Mouse (Mus musculus): ENCODE data around the gene Gpt2. TPM values are rescaled to one million over a fixed set of nuclear protein-coding genes. Genes with fewer than 3 reads are reported as not detected.

Gene Gpt2
- polyA plus RNA-seq, 1 experiment from 2014 or later, result 25.7 TPM

DNA sequence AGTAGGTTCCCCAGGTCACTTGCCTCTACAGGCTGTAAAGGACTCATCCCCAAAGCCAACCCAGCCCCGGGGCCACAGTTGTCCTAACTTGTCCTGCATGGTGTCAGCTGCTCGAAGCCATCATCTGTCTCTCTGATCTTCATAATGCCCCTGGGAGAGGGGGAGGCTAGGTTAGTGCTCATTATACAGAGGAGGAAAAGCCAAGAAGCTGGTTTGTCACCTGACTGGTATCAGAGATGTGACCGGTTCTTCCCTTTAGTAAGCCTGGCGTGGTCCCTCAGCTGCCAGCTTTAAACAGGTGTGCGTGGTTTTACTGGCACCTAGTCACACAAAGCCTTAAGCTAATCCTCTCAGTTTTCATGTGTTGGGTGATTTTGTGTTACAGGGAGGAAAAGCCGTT, 12.3 kb downstream of the Gpt2 start:
- 88% methylated on average over 6 of the region's 6 CpGs for WGBS
- DNase-seq (ENCODE audit: low spot score), result no peak
- Histone ChIP-seq H3K36me3 (ENCODE audit: control insufficient read depth, insufficient read depth, low read length) (peaks cover 4% of the 10 kb centered on the region; the same call in 1 of the 2 replicates), H3K4me3 (ENCODE audit: low read depth, low read length) (no peak overlapping the region), H3K27me3 (replicated peaks; ENCODE audit: control insufficient read depth, insufficient read depth, low read length) (no peaks in the 10 kb centered on the region), H3K4me1 (replicated peaks; ENCODE audit: control insufficient read depth, insufficient read depth, low read length) (no peaks in the 10 kb centered on the region), H3K9ac (ENCODE audit: low read depth, low read length) (no peak overlapping the region), H3K9me3 (ENCODE audit: control insufficient read depth, low read length) (no peaks in the 10 kb centered on the region), H3K27ac (ENCODE audit: low read depth, low read length) (no peak overlapping the region), H3K4me2 (no peak overlapping the region)
- no peak for ATAC-seq (replicated peaks; ENCODE audit: low FRiP score)

DNA sequence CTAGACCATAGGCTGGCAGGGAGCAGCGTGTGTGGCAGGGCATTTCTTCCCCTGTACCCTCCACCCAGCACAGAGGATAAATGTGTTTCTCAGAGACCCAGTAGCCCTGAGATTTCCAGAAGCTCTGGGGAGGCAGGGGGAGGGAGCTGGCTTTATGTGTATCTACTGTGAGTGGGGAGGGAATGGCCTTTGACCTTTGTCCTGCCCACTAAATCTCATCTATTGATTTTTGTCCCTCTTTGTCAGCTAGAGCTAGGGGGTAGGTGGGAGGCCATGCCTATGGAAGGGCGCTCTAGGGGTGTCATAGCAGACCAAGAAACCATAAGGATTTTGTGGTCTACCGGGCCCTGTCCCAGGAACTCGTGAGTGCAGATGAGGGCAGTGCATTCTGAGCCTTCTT, 14.2 kb downstream of the Gpt2 start:
- no peak overlapping the region for H3K4me2 ChIP-seq
- H3K27me3 ChIP-seq (replicated peaks; ENCODE audit: control insufficient read depth, insufficient read depth, low read length), result no peaks in the 10 kb centered on the region
- no peaks in the 10 kb centered on the region for H3K9me3 ChIP-seq (ENCODE audit: control insufficient read depth, low read length)
- peak overlapping the region; percentile 43; the same call in 1 of the 2 replicates for H3K27ac ChIP-seq (ENCODE audit: low read depth, low read length)
- ATAC-seq (replicated peaks; ENCODE audit: low FRiP score) (peak; percentile 69), DNase-seq (ENCODE audit: low spot score) (no peak)
- H3K4me1 ChIP-seq (replicated peaks; ENCODE audit: control insufficient read depth, insufficient read depth, low read length), result no peaks in the 10 kb centered on the region
- 67% methylated on average over 4 of the region's 4 CpGs for WGBS
- H3K4me3 ChIP-seq (ENCODE audit: low read depth, low read length), result no peak overlapping the region
- no peak overlapping the region for H3K9ac ChIP-seq (ENCODE audit: low read depth, low read length)
- H3K36me3 ChIP-seq (ENCODE audit: control insufficient read depth, insufficient read depth, low read length), result peaks cover 4% of the 10 kb centered on the region; the same call in 1 of the 2 replicates

DNA sequence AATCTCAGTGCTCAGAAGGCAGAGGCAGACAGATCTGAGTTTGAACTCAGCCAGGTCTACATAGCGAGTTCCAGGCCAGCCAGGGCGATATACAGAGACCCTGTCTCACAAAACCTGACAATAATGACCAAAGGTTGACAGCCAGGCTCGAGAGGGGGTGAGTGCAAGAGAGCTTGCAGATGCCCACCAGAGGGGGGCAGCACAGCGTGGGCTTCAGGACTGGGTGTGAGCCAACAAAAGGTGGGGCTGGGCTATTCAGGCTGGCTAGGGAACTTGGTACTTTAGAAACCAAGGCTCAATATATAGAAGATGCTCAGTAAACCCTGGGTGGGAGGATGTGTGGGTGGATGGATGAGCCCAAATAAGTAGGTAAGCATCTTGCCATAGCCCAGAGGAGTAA, 16.3 kb downstream of the Gpt2 start:
- H3K4me1 ChIP-seq (replicated peaks; ENCODE audit: control insufficient read depth, insufficient read depth, low read length), result no peaks in the 10 kb centered on the region
- no peak overlapping the region for H3K4me3 ChIP-seq (ENCODE audit: low read depth, low read length)
- H3K9ac ChIP-seq (ENCODE audit: low read depth, low read length), result no peak overlapping the region
- no peak overlapping the region for H3K27ac ChIP-seq (ENCODE audit: low read depth, low read length)
- WGBS, result 73% methylated on average over 4 of the region's 4 CpGs
- H3K4me2 ChIP-seq, result no peak overlapping the region
- H3K27me3 ChIP-seq (replicated peaks; ENCODE audit: control insufficient read depth, insufficient read depth, low read length), result no peaks in the 10 kb centered on the region
- no peak for DNase-seq (ENCODE audit: low spot score)
- ATAC-seq (replicated peaks; ENCODE audit: low FRiP score), result no peak
- H3K36me3 ChIP-seq (ENCODE audit: control insufficient read depth, insufficient read depth, low read length), result peaks cover 4% of the 10 kb centered on the region; the same call in 1 of the 2 replicates
- no peaks in the 10 kb centered on the region for H3K9me3 ChIP-seq (ENCODE audit: control insufficient read depth, low read length)

DNA sequence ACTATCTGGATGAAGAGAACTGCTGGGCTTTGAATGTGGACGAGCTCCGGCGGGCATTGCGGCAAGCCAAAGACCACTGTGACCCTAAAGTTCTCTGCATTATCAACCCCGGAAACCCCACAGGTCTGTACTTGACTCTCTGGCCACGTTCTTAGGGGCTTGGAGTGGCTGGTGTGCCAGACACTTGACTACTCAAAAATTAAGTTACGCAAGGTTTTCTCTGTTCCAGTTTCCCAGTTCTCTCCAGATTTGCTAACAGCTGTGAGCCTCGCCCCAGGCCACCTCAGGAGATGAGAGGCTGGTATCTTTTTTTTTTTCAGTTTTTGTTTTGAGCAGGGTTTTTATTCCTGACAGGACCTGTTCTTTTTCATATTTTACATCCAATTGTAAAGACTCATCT, 19.9 kb downstream of the Gpt2 start:
- DNase-seq (ENCODE audit: low spot score), result no peak
- WGBS, result 85% methylated on average over 8 of the region's 8 CpGs
- Histone ChIP-seq H3K4me2 (no peak overlapping the region), H3K27ac (ENCODE audit: low read depth, low read length) (no peak overlapping the region), H3K9ac (ENCODE audit: low read depth, low read length) (no peak overlapping the region), H3K4me3 (ENCODE audit: low read depth, low read length) (no peak overlapping the region), H3K36me3 (ENCODE audit: control insufficient read depth, insufficient read depth, low read length) (peaks cover 4% of the 10 kb centered on the region; the same call in 1 of the 2 replicates), H3K27me3 (replicated peaks; ENCODE audit: control insufficient read depth, insufficient read depth, low read length) (no peaks in the 10 kb centered on the region), H3K9me3 (ENCODE audit: control insufficient read depth, low read length) (no peaks in the 10 kb centered on the region), H3K4me1 (replicated peaks; ENCODE audit: control insufficient read depth, insufficient read depth, low read length) (no peaks in the 10 kb centered on the region)
- no peak for ATAC-seq (replicated peaks; ENCODE audit: low FRiP score)

DNA sequence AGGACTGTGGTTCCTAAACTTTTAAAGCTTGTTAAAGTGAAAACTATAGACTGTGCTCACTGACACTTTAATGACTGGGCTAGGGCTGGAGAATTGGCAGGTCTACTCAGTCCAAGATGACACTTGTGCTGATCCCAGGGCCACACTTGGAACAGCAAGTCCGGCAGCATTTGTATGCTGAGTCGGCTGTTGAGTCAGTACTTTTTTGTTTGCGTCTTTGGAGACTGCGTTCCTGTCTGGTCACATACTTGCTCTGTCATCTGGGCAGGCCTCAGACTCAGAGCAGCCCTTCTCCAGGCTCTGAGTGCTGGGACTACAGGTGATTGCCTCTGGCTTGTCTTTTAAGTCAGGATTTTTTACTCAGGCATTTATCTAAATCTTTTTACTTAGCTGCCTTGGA, 20.9 kb downstream of the Gpt2 start:
- H3K4me2 ChIP-seq, result no peak overlapping the region
- no peaks in the 10 kb centered on the region for H3K27me3 ChIP-seq (replicated peaks; ENCODE audit: control insufficient read depth, insufficient read depth, low read length)
- WGBS, result 80% methylated on average over 4 of the region's 4 CpGs
- H3K36me3 ChIP-seq (ENCODE audit: control insufficient read depth, insufficient read depth, low read length), result peaks cover 4% of the 10 kb centered on the region; the same call in 1 of the 2 replicates
- H3K9ac ChIP-seq (ENCODE audit: low read depth, low read length), result no peak overlapping the region
- H3K4me1 ChIP-seq (replicated peaks; ENCODE audit: control insufficient read depth, insufficient read depth, low read length), result no peaks in the 10 kb centered on the region
- H3K27ac ChIP-seq (ENCODE audit: low read depth, low read length), result no peak overlapping the region
- H3K9me3 ChIP-seq (ENCODE audit: control insufficient read depth, low read length), result no peaks in the 10 kb centered on the region
- no peak for ATAC-seq (replicated peaks; ENCODE audit: low FRiP score)
- no peak for DNase-seq (ENCODE audit: low spot score)
- no peak overlapping the region for H3K4me3 ChIP-seq (ENCODE audit: low read depth, low read length)

DNA sequence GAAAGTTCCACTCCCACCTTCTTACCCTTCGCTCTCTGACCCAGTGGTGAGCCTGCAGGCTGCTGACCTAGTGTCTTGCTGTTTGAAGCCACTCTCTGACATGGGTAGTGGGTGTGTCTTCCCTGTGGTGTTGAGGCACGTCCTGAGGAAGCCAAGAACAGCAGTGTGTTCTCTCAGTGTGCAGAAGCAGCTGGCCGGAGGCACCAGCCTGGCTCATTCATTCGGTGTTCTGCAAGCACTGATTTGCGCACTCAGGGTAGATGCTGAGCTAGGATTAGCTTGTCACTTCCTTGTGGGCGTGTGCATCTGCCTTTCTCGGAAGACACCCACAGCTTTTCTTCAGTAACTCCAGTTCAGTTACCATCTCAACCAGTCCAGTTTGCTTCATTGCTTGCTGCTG, 23.0 kb downstream of the Gpt2 start:
- no peak for ATAC-seq (replicated peaks; ENCODE audit: low FRiP score)
- no peak overlapping the region for H3K27ac ChIP-seq (ENCODE audit: low read depth, low read length)
- WGBS, result 65% methylated on average over 7 of the region's 7 CpGs
- no peak for DNase-seq (ENCODE audit: low spot score)
- H3K4me3 ChIP-seq (ENCODE audit: low read depth, low read length), result no peak overlapping the region
- no peaks in the 10 kb centered on the region for H3K4me1 ChIP-seq (replicated peaks; ENCODE audit: control insufficient read depth, insufficient read depth, low read length)
- H3K4me2 ChIP-seq, result no peak overlapping the region
- no peaks in the 10 kb centered on the region; the same call in 1 of the 2 replicates for H3K36me3 ChIP-seq (ENCODE audit: control insufficient read depth, insufficient read depth, low read length)
- H3K9me3 ChIP-seq (ENCODE audit: control insufficient read depth, low read length), result no peaks in the 10 kb centered on the region
- H3K27me3 ChIP-seq (replicated peaks; ENCODE audit: control insufficient read depth, insufficient read depth, low read length), result no peaks in the 10 kb centered on the region
- no peak overlapping the region for H3K9ac ChIP-seq (ENCODE audit: low read depth, low read length)

DNA sequence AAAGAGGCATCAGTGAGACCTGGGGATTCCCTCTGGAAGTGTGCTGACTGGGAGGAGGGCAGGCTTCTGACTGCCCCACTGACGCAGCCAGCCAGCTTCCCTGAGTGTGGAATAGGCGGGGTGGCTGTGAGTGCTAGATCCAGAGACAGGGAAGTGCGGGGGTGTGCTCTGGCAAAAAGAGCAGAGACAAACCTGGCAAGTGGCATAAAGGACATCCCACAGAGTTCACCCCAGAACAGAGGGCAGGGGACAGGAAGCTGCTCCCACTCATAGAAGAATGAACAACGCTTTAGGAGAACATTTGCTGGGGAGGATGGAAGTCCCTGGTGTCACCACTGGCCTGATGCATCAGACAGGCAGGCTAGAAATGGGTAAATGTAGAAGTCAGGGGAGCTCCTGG, 25.0 kb downstream of the Gpt2 start:
- no peak overlapping the region for H3K4me2 ChIP-seq
- no peak for ATAC-seq (replicated peaks; ENCODE audit: low FRiP score)
- WGBS, result 79% methylated on average over 4 of the region's 4 CpGs

DNA sequence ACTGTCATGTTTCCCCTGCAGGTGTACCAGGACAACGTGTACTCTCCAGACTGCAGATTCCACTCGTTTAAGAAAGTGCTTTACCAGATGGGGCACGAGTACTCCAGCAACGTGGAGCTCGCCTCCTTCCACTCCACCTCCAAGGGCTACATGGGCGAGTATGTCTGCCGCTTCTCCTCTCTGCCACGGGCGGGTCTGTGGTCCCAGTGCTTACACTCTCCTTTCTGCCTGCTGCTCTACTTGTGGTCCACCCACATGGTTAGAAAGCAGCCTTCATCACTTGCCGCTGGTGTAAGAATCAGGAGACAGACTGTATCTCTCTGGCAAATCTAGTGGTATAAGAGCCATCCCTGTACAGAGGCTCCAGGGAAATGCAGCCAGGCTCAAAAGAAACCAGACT, 25.6 kb downstream of the Gpt2 start:
- Histone ChIP-seq H3K4me1 (replicated peaks; ENCODE audit: control insufficient read depth, insufficient read depth, low read length) (no peaks in the 10 kb centered on the region), H3K27me3 (replicated peaks; ENCODE audit: control insufficient read depth, insufficient read depth, low read length) (no peaks in the 10 kb centered on the region), H3K27ac (ENCODE audit: low read depth, low read length) (no peak overlapping the region), H3K36me3 (ENCODE audit: control insufficient read depth, insufficient read depth, low read length) (no peaks in the 10 kb centered on the region; the same call in 1 of the 2 replicates), H3K9ac (ENCODE audit: low read depth, low read length) (no peak overlapping the region), H3K4me2 (no peak overlapping the region), H3K9me3 (ENCODE audit: control insufficient read depth, low read length) (no peaks in the 10 kb centered on the region), H3K4me3 (ENCODE audit: low read depth, low read length) (no peak overlapping the region)
- 88% methylated on average over 10 of the region's 10 CpGs for WGBS
- DNase-seq (ENCODE audit: low spot score) (no peak), ATAC-seq (replicated peaks; ENCODE audit: low FRiP score) (no peak)

More for the DNA sequence above, 25.0 kb downstream of the Gpt2 start:
- Histone ChIP-seq H3K4me1 (replicated peaks; ENCODE audit: control insufficient read depth, insufficient read depth, low read length) (no peaks in the 10 kb centered on the region), H3K4me3 (ENCODE audit: low read depth, low read length) (no peak overlapping the region), H3K27me3 (replicated peaks; ENCODE audit: control insufficient read depth, insufficient read depth, low read length) (no peaks in the 10 kb centered on the region), H3K36me3 (ENCODE audit: control insufficient read depth, insufficient read depth, low read length) (no peaks in the 10 kb centered on the region; the same call in 1 of the 2 replicates), H3K27ac (ENCODE audit: low read depth, low read length) (no peak overlapping the region), H3K9me3 (ENCODE audit: control insufficient read depth, low read length) (no peaks in the 10 kb centered on the region), H3K9ac (ENCODE audit: low read depth, low read length) (no peak overlapping the region)
- DNase-seq (ENCODE audit: low spot score), result no peak

DNA sequence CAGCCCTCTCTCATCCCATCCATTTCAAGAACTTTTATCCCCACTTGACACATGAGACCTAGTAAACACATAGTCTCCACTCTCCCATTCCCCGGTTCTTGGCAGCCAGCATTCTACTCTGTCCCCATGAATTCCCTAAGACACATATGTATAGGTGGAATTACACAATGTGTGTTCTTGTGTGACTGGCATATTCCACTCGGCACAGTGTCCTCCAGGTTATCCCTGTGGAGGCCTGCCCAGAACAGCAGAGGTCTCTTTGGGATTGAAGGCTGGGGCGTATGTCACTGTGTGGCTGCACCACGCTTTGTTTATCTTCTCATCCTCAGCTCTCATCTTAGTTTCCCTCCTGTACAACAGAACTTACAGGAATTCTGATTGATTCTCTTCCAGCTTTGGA, 28.2 kb downstream of the Gpt2 start:
- 92% methylated on average over 4 of the region's 4 CpGs for WGBS
- ATAC-seq (replicated peaks; ENCODE audit: low FRiP score), result no peak

More for the DNA sequence above, 28.2 kb downstream of the Gpt2 start:
- H3K9ac ChIP-seq (ENCODE audit: low read depth, low read length), result no peak overlapping the region
- DNase-seq (ENCODE audit: low spot score), result no peak
- H3K4me3 ChIP-seq (ENCODE audit: low read depth, low read length), result no peak overlapping the region
- no peak overlapping the region for H3K27ac ChIP-seq (ENCODE audit: low read depth, low read length)
- H3K4me1 ChIP-seq (replicated peaks; ENCODE audit: control insufficient read depth, insufficient read depth, low read length), result no peaks in the 10 kb centered on the region
- H3K9me3 ChIP-seq (ENCODE audit: control insufficient read depth, low read length), result no peaks in the 10 kb centered on the region
- H3K4me2 ChIP-seq, result no peak overlapping the region
- H3K27me3 ChIP-seq (replicated peaks; ENCODE audit: control insufficient read depth, insufficient read depth, low read length), result no peaks in the 10 kb centered on the region
- H3K36me3 ChIP-seq (ENCODE audit: control insufficient read depth, insufficient read depth, low read length), result no peaks in the 10 kb centered on the region; the same call in 1 of the 2 replicates
